Mouse (Mus musculus): Measurements from ENCODE around the gene Gm10135.
"Not testable (repeated sequence)": the region's sequence is repeated elsewhere in the genome, so short reads cannot be mapped to it uniquely, and the experiment has no call there.

The Gm10135 gene

DNA sequence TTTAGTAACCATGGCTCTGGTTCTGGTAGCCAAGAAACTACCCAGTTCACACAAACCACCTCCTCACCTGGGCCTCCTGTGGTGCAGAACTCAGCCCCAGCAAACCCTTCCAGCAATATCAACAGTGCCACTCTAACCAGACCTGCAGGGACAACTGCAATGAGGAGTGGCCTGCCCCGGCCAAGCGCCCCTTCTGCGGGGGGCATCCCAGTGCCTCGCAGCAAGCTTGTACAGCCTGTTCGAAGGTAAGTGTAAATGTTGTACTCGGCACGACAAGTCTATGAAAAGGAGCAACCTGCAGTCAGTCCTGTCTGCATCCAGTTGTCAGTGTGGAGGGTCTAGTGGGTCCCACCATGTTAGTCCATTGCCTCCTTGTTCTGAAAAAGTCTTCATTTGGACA is at the start of gene Gm10135:
Gene Gm10135 (minus strand): TSS at position 101 of the 400 bp plus-strand sequence.
- no peak for DNase-seq (ENCODE audit: low read depth)

DNA sequence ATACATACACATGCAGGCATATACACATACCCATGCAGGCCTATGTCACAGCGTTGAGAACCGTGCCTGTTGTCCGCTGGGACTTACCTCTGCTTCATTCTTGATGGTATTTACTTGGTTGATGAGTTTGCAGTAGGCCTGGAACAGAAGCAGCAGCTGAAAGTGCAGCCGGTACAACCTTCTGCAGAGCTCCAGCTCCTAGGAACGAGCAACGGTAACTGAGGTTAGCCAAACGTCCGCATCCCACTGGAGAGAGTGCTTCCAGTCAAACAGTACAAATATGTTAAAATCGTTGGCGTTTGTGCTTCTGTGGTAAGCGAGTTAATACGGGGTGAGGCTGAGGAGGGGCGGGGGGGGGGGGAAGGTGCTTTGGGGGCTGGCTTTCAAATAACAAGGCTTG is 49.3 kb upstream of the Gm10135 start:
- DNase-seq (ENCODE audit: low read depth): no peak

DNA sequence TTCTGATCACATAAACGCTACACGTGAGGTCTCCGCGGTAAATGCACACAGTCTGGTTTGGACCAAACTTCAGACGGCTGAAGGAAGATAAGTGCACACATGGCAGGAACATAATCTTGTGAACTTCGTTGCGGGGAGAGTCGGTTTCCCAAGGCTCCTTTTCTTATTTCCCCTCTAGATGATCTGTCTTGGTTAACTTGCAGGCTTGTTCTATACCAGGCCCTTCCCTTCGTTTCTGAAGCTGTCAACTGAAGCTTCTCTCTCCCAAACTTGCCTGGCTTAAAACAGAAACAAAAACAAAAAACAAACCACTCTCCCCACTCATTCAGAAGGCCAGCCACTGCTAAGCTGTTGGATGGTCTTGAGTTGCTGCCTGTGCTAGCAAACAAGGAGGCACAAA is 40.2 kb upstream of the Gm10135 start:
- no peak for DNase-seq (ENCODE audit: low read depth)

DNA sequence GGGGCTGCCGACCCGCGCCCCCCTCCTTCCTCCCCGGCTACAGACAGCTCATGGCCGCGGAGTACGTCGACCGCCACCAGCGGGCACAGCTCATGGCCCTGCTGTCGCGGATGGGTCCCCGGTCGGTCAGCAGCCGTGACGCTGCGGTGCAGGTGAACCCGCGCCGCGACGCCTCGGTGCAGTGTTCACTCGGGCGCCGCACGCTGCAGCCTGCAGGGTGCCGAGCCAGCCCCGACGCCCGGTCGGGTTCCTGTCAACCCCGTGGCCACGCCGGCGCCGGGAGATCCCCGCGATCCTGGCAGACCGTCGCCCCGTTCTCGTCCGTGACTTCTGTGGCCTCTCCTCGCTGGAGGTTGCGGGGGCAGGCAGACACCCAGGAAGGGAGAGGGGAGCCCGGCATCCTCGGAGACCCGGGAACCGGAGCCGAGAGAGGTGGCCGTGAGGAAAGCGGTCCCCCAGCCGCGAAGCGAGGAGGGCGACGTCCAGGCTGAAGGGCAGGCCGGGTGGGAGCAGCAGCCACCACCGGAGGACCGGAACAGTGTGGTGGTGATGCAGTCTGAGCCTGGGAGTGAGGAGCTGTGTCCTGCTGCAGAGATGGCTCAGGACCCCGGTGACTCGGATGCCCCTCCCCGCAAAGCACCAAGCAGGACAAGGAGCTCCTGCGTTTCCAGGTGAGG is 39.2 kb upstream of the Gm10135 start:
- not testable (repeated sequence) for DNase-seq (ENCODE audit: low read depth)

DNA sequence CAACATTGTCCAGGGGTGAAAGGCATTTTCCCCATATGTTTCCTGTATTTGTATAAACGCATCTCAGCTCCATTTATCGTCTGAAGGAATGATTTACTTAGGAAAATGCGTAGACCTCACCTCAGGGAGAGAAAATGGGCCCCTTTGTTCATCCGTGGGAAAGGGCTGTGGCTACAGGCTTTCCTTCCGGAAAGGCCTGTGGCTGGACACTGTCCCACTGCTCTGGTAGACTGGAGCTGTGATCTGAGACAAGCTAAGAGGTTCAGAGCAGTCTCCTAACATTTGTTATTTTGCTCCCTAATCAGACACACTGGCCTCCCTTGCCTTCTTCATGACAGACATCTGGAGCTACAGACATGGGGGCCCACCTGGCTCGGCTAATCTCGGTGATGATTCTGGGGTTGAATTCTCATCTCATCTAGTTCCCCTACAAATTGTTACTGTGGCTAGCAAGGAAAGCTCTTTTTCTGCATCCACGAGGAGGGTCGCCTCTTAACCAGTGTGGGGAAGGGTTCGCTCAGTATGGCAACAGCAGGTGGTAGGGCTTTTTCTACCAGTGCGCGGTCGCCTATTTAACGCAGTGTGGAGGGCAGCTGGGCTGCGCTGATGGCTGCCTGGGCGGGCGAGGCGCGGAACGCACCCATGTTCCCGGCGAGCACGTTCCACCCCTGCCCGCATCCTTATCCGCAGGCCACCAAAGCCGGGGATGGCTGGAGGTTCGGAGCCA is 38.5 kb upstream of the Gm10135 start:
- DNase-seq (ENCODE audit: low read depth): not testable (repeated sequence)

DNA sequence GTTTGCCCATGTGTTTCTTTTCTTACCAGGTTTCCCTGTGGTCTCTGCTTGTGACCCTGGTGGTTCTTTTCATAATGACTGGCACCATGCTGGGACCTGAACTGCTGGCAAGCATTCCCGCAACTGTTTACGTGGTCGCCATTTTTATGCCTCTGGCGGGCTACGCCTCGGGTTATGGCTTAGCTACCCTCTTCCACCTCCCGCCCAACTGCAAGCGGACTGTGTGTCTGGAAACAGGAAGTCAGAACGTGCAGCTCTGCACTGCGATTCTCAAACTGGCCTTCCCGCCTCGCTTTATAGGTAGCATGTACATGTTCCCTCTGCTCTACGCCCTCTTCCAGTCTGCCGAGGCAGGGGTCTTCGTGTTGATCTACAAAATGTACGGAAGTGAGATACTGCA is 37.3 kb upstream of the Gm10135 start:
- DNase-seq (ENCODE audit: low read depth): not testable (repeated sequence)

DNA sequence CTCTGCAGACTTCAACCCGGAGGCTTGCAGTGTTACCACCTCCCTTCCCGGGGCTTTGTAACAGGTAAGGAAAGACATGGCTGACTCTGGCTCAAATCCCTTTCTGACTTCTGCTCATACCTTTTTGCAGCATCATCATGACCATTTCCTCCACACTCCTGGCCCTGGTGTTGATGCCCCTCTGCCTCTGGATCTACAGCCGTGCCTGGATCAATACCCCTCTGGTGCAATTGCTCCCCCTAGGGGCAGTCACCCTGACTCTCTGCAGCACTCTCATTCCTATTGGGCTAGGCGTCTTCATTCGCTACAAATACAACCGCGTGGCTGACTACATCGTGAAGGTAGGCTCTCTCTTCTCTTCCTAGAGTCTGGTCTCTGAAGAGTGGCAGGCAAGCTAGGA is 33.7 kb upstream of the Gm10135 start:
- DNase-seq (ENCODE audit: low read depth): not testable (repeated sequence)

DNA sequence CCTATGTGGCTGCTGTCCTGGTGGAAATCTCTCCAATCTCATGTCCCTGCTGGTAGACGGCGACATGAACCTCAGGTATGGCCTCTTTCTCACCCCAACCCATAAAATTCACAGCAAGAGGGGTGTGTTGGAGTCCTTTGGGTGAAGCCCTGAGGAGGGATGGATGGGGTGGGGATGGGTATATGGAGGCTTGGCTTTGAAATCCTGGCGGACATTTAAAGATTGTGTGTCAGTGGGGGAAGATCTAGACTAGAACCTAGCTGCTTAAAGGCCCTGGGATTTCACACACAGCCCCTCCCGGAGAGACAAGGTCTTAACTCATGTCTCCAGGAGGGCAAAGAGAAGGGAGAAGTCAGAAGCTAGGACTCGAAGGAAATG is 33.1 kb upstream of the Gm10135 start:
- no peak for DNase-seq (ENCODE audit: low read depth)

DNA sequence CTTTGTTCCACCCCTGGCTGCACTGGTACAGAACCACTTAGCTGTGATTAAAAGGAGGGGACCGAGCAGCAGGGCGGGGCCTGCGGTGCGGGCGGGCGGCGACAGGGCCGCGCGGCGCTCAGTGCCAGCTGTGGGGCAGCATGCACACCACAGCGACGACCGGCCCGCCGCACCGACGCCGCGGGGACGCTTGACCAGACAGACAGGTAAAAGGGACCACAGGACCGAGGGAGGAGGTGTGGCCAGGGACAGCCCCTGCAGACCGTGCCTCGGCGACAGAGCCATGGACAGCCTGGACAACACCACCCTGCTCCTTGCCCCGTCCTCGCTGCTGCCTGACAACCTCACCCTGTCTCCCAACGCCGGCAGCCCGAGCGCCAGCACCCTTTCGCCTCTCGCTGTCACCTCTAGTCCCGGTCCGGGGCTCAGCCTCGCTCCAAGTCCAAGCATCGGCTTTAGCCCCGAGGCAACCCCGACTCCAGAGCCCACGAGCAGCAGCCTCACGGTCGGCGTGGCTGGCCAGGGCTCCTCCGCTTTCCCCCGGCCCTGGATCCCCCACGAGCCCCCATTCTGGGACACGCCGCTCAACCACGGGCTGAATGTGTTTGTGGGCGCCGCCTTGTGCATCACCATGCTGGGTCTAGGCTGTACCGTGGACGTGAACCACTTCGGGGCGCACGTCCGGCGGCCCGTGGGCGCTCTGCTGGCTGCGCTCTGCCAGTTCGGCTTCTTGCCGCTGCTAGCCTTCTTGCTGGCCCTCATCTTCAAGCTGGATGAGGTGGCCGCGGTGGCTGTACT is 32.5 kb upstream of the Gm10135 start, which contains the start of gene Slc10a4:
Gene Slc10a4 (plus strand): TSS at position 100 of the 798 bp plus-strand sequence.
- no peak for DNase-seq (ENCODE audit: low read depth)

DNA sequence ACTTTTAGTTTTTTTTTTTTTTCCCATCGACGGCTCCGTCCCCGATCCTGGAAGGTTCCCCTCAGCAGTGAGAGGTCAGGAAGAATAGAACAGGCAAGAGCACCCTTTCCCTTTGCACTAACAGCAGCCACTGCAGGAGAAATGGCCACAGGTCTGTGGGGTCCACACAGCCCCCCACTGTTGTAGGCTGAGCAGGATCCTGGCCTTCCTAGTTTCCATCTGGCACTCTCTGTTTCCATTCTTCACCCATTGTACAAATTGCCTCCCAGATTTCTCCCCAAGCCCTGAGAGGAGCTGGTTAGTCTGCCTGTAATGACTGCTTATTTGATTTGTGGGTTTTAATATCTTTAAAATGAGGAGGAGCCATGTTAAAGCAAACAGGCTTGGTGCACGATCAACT is 29.5 kb upstream of the Gm10135 start:
- no peak for DNase-seq (ENCODE audit: low read depth)

DNA sequence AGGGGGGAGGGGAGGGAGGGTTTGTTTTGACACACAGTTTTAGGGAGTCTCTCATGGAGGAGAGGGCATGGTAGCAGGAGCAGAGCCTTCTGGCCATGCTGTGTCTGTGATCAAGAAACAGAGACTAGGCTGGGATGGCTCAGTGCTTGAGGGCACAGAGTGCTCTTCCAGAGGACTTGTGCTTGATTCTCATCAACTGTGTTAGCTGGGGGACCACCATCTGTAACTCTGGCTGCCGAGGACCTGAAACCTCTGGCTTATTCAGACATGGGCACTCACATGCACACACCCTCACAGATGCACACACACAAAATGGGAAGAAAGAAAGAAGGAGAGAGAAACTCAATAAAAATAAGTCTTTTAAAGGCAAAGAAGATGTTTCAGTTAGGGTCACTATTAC is 24.0 kb upstream of the Gm10135 start:
- not testable (repeated sequence) for DNase-seq (ENCODE audit: low read depth)

DNA sequence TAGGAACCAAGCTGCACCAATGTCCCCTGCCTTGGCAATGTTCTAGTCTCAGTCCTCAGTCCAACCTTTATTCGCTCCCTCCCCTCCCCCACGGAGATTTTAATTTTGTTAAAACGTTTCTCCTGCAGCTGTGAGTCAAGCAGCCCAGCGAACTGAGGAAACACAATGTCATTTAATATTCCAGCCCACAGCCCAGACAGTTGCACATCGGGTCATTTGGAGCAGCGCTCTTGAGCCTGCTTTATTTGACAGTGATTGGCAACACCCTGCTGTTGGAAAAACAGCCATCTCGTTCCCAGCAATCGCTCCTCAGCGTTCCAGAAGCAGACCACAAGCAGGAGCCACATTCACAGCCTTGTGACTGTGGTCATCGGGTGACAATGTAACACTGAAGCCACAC is 20.9 kb upstream of the Gm10135 start:
- DNase-seq (ENCODE audit: low read depth): no peak

DNA sequence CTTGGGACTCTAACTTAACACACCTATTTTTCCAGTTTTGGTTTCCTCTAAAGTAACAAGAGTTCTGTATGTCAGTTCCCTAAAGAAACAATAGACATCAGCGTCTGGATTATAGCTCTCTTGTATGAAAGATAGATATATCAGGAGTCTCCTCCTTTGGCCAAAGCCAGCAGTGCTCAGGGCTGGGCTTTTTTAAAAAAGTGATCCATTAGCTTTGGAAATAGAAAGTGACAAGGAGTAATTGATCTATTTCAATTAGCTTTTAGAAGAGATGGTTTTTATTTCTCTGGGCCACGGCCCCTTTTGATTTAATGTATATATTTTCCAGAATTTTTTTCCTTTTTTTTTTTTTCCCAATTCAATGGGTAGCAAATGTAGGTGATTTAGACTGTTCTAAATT is 20.4 kb upstream of the Gm10135 start:
- DNase-seq (ENCODE audit: low read depth): no peak

DNA sequence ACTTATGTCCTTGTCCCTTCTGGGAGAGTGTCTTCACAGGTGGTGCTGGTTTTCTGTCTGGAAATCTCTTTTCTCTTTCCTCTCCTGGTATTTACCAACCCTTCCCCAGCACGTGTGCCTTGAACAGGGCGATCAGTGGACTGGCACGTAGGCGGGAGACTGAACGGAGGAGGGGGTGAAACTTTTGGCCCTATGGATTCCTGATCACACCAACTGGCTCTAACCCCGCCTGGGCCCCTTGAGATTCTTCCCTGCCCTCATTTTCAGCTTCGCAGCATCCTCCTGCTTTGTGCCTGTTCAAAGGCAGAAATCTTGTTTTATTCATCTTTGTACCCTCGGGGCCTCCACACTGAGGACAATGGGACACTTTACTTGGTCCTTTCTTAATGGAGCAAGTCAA is 19.9 kb upstream of the Gm10135 start:
- no peak for DNase-seq (ENCODE audit: low read depth)

DNA sequence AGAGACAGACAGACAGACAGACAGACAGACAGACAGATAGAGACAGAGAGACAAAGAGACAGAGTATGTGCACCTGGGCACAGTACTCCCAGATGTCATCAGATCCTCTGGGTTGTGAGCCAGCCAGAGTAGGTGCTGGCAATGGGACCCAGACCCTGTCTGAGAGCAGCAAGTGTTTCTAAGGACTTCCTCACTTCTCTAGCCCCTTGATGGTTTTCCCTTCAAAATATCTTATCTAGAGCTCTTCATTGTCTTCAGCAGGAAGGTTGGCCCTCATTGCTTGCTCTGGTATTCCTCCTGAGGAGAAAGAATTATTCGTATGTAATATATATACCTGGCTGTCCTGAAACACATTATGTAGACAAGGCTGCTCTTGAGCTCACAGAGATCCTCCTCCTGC is 18.0 kb upstream of the Gm10135 start:
- DNase-seq (ENCODE audit: low read depth): no peak

DNA sequence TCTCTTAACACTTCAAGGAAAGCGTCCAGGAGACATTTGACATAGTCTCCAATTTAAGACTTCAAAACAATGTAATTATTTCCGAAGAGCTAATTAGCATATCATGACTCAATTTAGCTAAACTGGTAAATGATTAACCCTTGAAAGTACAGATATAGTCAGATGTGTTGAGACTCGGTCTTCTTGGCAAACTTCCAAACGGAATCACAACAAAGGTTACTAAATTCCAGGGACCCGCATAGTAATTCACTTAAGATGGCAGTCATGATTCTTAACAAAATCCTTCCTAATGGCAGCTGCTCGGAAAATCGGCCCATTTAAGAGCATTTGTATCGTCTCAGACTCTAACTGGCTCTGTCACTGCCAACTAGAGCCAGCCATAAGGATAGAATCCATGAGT is 15.3 kb upstream of the Gm10135 start:
- no peak for DNase-seq (ENCODE audit: low read depth)

DNA sequence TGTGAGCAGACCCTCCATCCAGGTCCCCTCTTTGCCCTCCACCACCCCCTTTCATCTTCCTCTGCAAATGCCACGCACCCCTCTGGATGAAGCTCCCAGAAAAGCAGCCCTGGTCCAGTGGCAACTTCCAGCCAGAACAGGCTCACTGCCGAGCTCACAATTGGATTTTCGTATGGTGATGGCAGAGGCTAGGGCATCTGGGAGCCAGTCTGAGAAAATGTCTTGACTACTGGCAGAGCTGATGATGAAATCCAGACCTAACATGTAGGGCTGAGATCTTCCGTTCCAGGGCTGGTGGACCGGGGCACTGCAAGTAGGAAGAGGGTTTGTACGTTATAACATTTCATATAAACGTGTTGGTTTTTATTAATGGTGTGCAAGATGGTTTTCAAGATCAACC is 13.3 kb upstream of the Gm10135 start:
- no peak for DNase-seq (ENCODE audit: low read depth)

DNA sequence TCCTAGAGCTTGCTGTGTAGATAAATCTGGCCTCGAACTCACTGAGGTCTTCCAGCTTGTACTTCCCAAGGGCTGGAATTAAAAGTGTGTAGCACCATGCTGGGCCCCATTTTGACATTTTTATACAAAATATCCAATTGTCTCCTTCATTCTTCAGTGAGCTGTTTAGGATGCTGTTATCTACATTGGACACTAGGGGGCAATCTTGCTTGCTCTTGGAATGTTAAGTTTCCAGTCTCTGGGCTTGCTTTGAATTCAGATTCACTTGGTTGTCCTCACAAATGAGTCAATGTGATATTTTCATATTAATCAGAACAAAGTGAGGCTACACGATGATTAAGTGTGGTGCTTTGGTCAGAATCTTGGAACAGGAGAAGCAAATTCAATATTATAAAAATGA is 9.6 kb upstream of the Gm10135 start:
- peak; percentile 79 for DNase-seq (ENCODE audit: low read depth)

DNA sequence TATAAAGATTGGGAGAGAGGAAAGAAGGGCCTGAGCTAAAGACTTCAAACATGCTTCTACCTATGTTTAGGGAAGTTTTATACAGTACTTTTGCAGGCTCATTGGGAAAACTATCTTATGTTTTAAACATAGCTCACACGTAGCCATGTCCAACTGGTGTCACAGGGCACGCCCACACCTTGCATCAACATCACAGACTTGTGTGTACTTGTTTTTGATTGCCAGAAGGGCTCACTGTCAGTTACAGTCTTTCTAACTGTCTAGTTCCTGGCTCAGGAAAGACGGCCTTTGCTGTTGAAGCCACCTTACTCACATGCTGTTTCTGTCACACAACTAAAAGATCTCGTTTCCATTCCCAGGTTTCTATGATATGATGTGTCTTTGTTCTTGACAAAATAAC is 2.0 kb upstream of the Gm10135 start:
- DNase-seq (ENCODE audit: low read depth): no peak

DNA sequence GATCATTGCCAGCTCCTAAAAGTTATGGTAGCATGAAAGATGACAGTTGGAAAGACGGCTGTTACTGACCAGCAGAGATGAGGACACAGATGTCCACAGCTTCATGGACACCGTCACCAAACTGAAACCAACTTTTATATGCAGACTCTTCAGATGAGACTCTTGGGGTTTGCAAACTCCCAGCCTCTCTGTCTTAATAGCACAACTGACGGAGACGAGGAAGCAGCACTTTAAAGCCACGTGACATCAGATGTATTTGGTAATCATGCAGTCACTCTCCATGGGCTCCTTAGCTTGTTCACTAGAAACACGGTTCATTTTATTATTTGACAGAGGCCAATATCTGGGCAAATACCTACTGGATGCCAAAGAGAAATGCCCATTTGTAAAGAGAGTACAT is 1.5 kb upstream of the Gm10135 start:
- DNase-seq (ENCODE audit: low read depth): no peak

DNA sequence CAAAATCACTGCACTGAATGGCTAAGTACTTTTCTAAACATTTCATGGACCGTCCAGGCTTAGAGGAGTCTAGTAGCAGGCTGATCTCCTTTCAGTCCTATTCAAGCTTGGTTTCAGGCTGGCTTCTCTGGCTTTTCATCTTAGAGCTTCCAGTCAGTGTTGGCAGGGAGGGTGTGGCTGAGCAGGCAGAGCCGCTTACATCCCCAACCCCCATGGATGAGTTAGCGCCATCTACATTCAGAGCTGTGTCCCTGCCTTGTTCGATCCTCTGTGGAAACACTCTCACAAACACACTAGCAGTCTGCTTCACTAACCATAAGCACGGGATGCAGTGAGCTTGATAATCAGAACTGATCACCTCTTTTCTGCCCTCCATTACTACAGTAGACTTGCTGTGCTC is 1.6 kb downstream of the Gm10135 start:
- peak; percentile 17 for DNase-seq (ENCODE audit: low read depth)

DNA sequence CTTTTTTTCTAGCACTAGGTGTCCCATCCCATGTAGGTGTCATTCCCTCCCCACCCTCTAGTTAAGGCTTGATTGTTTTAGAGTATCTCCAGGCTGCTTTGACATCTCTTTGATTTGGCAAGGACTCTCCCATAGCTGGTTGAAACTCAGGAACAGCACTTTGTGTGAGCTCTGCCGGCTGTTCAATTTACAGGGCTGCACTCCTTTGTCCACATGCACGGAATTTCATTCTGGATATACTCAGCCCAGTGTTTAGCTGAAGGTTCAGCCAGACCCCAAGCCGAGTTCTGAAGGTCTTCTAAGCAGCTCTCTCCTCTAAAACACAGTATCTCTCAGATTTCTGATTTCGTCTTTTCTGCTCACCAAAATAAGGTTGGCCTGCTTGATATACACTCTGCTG is 2.1 kb downstream of the Gm10135 start:
- no peak for DNase-seq (ENCODE audit: low read depth)

DNA sequence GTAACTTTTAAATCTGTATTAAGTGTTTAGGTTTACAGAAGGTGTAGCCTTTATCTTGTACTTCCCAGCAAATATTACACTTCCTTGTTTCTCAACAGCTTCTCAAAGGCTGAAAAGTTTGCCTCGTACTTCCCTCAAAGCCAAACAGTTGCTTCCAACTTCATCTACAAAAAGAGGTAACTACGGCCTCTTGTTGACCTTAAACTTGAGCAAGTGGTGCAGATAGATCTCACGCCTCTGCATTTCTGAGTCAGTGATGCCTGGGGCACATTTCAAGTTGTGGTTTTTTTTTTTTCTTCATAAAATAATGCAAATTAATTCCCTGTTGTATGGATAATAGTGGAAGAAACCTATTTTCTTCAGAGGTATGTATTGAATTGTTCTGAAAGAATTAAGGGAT is 8.8 kb downstream of the Gm10135 start:
- peak; percentile 35 for DNase-seq (ENCODE audit: low read depth)
